Comparison of ENCODE assay signal across 22 mouse cellular contexts in genomic region chr2:62997692-62998091, GRCm38 (mm10).
"Had no signal": no experiment of that assay in that cellular context is flagged by ENCODE, and none has a peak within 500 bp of the region (broad histone marks: within the 10 kb centered on the region; RNA-seq: fewer than 3 reads in every experiment).

No protein-coding gene starts in this region.

- H3K4me2 ChIP-seq: limb, embryonic 12.5 days; limb, embryonic 15.5 days; liver, embryonic 11.5 days; lung, embryonic 15.5 days; midbrain, embryonic 13.5 days; stomach, embryonic 15.5 days had no signal

- H3K27me3 ChIP-seq: limb, embryonic 12.5 days; limb, embryonic 15.5 days; lung, embryonic 15.5 days; megakaryocyte, embryonic 14.5 days; midbrain, embryonic 13.5 days; stomach, embryonic 15.5 days had no signal

- H3K27ac ChIP-seq: limb, embryonic 12.5 days; limb, embryonic 15.5 days; liver, embryonic 14.5 days; lung, embryonic 15.5 days; midbrain, embryonic 10.5 days; midbrain, embryonic 13.5 days; stomach, embryonic 15.5 days had no signal

- DNase-seq: kidney, adult 9 months; kidney, postnatal 14 days; kidney, postnatal 4 days; left cerebral cortex, postnatal 4 days; liver, postnatal 0 days; lung, postnatal 10 days; lung, postnatal 36 days; retina, postnatal 1 day; right cerebral cortex, postnatal 25 days; spleen, adult 18-20 months; thymus, postnatal 25 days had no signal

- H3K4me1 ChIP-seq: limb, embryonic 12.5 days; limb, embryonic 15.5 days; lung, embryonic 15.5 days; megakaryocyte, embryonic 14.5 days; midbrain, embryonic 10.5 days; midbrain, embryonic 13.5 days; stomach, embryonic 15.5 days had no signal

- H3K36me3 ChIP-seq: limb, embryonic 12.5 days; limb, embryonic 15.5 days; lung, embryonic 15.5 days; midbrain, embryonic 10.5 days; midbrain, embryonic 13.5 days; stomach, embryonic 15.5 days had no signal

- H3K9me3 ChIP-seq: limb, embryonic 12.5 days; limb, embryonic 15.5 days; lung, embryonic 15.5 days; megakaryocyte, embryonic 14.5 days; midbrain, embryonic 10.5 days; midbrain, embryonic 13.5 days; stomach, embryonic 15.5 days had no signal

- ATAC-seq: liver, postnatal 0 days; midbrain, embryonic 13.5 days; midbrain, embryonic 16.5 days had no signal

- H3K9ac ChIP-seq: limb, embryonic 12.5 days; limb, embryonic 15.5 days; liver, embryonic 14.5 days; liver, postnatal 0 days; lung, embryonic 15.5 days; midbrain, embryonic 13.5 days; stomach, embryonic 15.5 days had no signal

- H3K4me3 ChIP-seq: limb, embryonic 12.5 days; limb, embryonic 15.5 days; lung, embryonic 15.5 days; megakaryocyte, embryonic 14.5 days; midbrain, embryonic 10.5 days; midbrain, embryonic 13.5 days; myocyte; stomach, embryonic 15.5 days had no signal
